In genomic region chr5:150257764-150258163, GRCm38 (mm10) we compare ENCODE assay signal across 12 mouse cellular contexts.
DNase-seq lines count a peak whose midpoint lies in the region; ATAC-seq and TF ChIP-seq lines count a peak whose summit lies in the region.
"Had no signal": no experiment of that assay in that cellular context is flagged by ENCODE, and none has a peak within 500 bp of the region (broad histone marks: within the 10 kb centered on the region; RNA-seq: fewer than 3 reads in every experiment).

No protein-coding gene starts in this region.

- WGBS in hindbrain, embryonic 14.5 days = 81% methylated on average over 7 of the region's 7 CpGs
- WGBS in hindbrain, embryonic 12.5 days = 86% methylated on average over 7 of the region's 7 CpGs
- 87% methylated on average over 7 of the region's 7 CpGs for WGBS in midbrain, embryonic 16.5 days
- WGBS in midbrain, embryonic 11.5 days = 80% methylated on average over 7 of the region's 7 CpGs
- WGBS in stomach, postnatal 0 days = 74% methylated on average over 7 of the region's 7 CpGs

- no peak for DNase-seq in hindbrain, embryonic 14.5 days (ENCODE audit: low spot score)
- DNase-seq in midbrain, embryonic 11.5 days (ENCODE audit: low spot score, missing footprints) = no peak
- DNase-seq in stomach, postnatal 0 days (ENCODE audit: low spot score) = no peak
- no peak for DNase-seq in layer of hippocampus, postnatal 14 days (ENCODE audit: low spot score in 2 of 2)
- DNase-seq: adrenal gland, adult 8-10 months; cerebellum, adult 9-11 months; gastrocnemius, postnatal 25 days; left cerebral cortex, postnatal 4 days; thymus, postnatal 14 days had no signal

- H3K9ac ChIP-seq in hindbrain, embryonic 14.5 days = no peak overlapping the region
- no peak overlapping the region for H3K9ac ChIP-seq in hindbrain, embryonic 12.5 days
- no peak overlapping the region for H3K9ac ChIP-seq in midbrain, embryonic 16.5 days (ENCODE audit: low read depth, low read length)
- no peak overlapping the region for H3K9ac ChIP-seq in midbrain, embryonic 11.5 days (ENCODE audit: low read length)
- no peak overlapping the region for H3K9ac ChIP-seq in stomach, postnatal 0 days (ENCODE audit: low read length)

- H3K9me3 ChIP-seq in hindbrain, embryonic 14.5 days (ENCODE audit: control insufficient read depth, low read length) = no peaks in the 10 kb centered on the region
- H3K9me3 ChIP-seq in hindbrain, embryonic 12.5 days (replicated peaks) = no peaks in the 10 kb centered on the region
- H3K9me3 ChIP-seq in midbrain, embryonic 16.5 days (replicated peaks; ENCODE audit: control insufficient read depth, low read length, poor library complexity, severe bottlenecking) = no peaks in the 10 kb centered on the region
- no peaks in the 10 kb centered on the region for H3K9me3 ChIP-seq in midbrain, embryonic 11.5 days (ENCODE audit: control insufficient read depth, low read length)
- no peaks in the 10 kb centered on the region for H3K9me3 ChIP-seq in stomach, postnatal 0 days (ENCODE audit: control insufficient read depth, low read length)

- no peak for TF ChIP-seq POLR2A in bone marrow macrophage, adult 2 months (IDR thresholded peaks at IDR 0.05; ENCODE audit: borderline replicate concordance, low read depth, low read length)

- no peak for TF ChIP-seq EP300 in stomach, postnatal 0 days (optimal IDR thresholded peaks at IDR 0.05)

- peak; percentile 44 for TF ChIP-seq CTCF in bone marrow macrophage, adult 2 months (IDR thresholded peaks at IDR 0.05; ENCODE audit: low read depth, low read length)
- TF ChIP-seq CTCF in stomach, postnatal 0 days (IDR thresholded peaks at IDR 0.05; ENCODE audit: low read depth) = peak; percentile 61

- peak overlapping the region; percentile 97; the same call in 1 of the 2 replicates for H3K27ac ChIP-seq in hindbrain, embryonic 14.5 days
- H3K27ac ChIP-seq in hindbrain, embryonic 12.5 days = no peak overlapping the region
- H3K27ac ChIP-seq in midbrain, embryonic 16.5 days (ENCODE audit: low read length) = no peak overlapping the region
- no peak overlapping the region for H3K27ac ChIP-seq in midbrain, embryonic 11.5 days (ENCODE audit: low read depth, low read length)
- no peak overlapping the region for H3K27ac ChIP-seq in bone marrow macrophage, adult 2 months (ENCODE audit: insufficient read depth, low read depth, low read length)
- no peak overlapping the region for H3K27ac ChIP-seq in stomach, postnatal 0 days (replicated peaks)

- H3K27me3 ChIP-seq in hindbrain, embryonic 14.5 days (ENCODE audit: control insufficient read depth, insufficient read depth, low read length) = no peaks in the 10 kb centered on the region
- no peaks in the 10 kb centered on the region for H3K27me3 ChIP-seq in hindbrain, embryonic 12.5 days
- no peaks in the 10 kb centered on the region for H3K27me3 ChIP-seq in midbrain, embryonic 16.5 days (ENCODE audit: control insufficient read depth, insufficient read depth, low read depth, low read length)
- H3K27me3 ChIP-seq in midbrain, embryonic 11.5 days (ENCODE audit: control insufficient read depth, insufficient read depth, low read length) = no peaks in the 10 kb centered on the region; the same call in 1 of the 2 replicates
- H3K27me3 ChIP-seq in stomach, postnatal 0 days (ENCODE audit: control insufficient read depth, insufficient read depth, low read length) = no peaks in the 10 kb centered on the region

- no peak for ATAC-seq in hindbrain, embryonic 14.5 days (ENCODE audit: low FRiP score)
- ATAC-seq in hindbrain, embryonic 12.5 days (ENCODE audit: low FRiP score) = no peak
- ATAC-seq in midbrain, embryonic 16.5 days = no peak
- ATAC-seq in midbrain, embryonic 11.5 days (ENCODE audit: low FRiP score) = no peak
- ATAC-seq in stomach, postnatal 0 days (ENCODE audit: low FRiP score, low TSS enrichment) = no peak

- peaks cover 19% of the 10 kb centered on the region for H3K4me1 ChIP-seq in hindbrain, embryonic 14.5 days (replicated peaks; ENCODE audit: control insufficient read depth, insufficient read depth, low read length)
- H3K4me1 ChIP-seq in hindbrain, embryonic 12.5 days = peaks cover 18% of the 10 kb centered on the region; the same call in 1 of the 2 replicates
- H3K4me1 ChIP-seq in midbrain, embryonic 16.5 days (ENCODE audit: control insufficient read depth, insufficient read depth, low read length) = peaks cover 17% of the 10 kb centered on the region
- H3K4me1 ChIP-seq in midbrain, embryonic 11.5 days (ENCODE audit: control insufficient read depth, insufficient read depth, low read length) = peaks cover 8% of the 10 kb centered on the region
- peaks cover 8% of the 10 kb centered on the region for H3K4me1 ChIP-seq in bone marrow macrophage, adult 2 months (ENCODE audit: control insufficient read depth, insufficient read depth, low read length)
- H3K4me1 ChIP-seq in stomach, postnatal 0 days (replicated peaks; ENCODE audit: control insufficient read depth, insufficient read depth) = 0 out of 2 replicates have a peak, but pooled peaks cover 4% of the 10 kb centered on the region

- no peak overlapping the region for H3K4me3 ChIP-seq in hindbrain, embryonic 14.5 days (replicated peaks; ENCODE audit: low read length)
- no peak overlapping the region for H3K4me3 ChIP-seq in hindbrain, embryonic 12.5 days
- H3K4me3 ChIP-seq in midbrain, embryonic 16.5 days (ENCODE audit: low read depth, low read length) = no peak overlapping the region
- H3K4me3 ChIP-seq in midbrain, embryonic 11.5 days (ENCODE audit: low read depth, low read length) = no peak overlapping the region
- no peak overlapping the region for H3K4me3 ChIP-seq in bone marrow macrophage, adult 2 months (ENCODE audit: insufficient read depth, low read length)
- H3K4me3 ChIP-seq in stomach, postnatal 0 days (ENCODE audit: low read depth, low read length) = no peak overlapping the region

- H3K36me3 ChIP-seq in hindbrain, embryonic 14.5 days (replicated peaks; ENCODE audit: control insufficient read depth, insufficient read depth) = no peaks in the 10 kb centered on the region
- H3K36me3 ChIP-seq in hindbrain, embryonic 12.5 days = no peaks in the 10 kb centered on the region
- no peaks in the 10 kb centered on the region for H3K36me3 ChIP-seq in midbrain, embryonic 16.5 days (ENCODE audit: control insufficient read depth, insufficient read depth, low read length)
- H3K36me3 ChIP-seq in midbrain, embryonic 11.5 days (ENCODE audit: control insufficient read depth, insufficient read depth, low read length) = no peaks in the 10 kb centered on the region
- no peaks in the 10 kb centered on the region for H3K36me3 ChIP-seq in stomach, postnatal 0 days (ENCODE audit: control insufficient read depth, insufficient read depth, low read length)

- peak overlapping the region; percentile 62; the same call in 1 of the 2 replicates for H3K4me2 ChIP-seq in hindbrain, embryonic 14.5 days (replicated peaks)
- no peak overlapping the region for H3K4me2 ChIP-seq in hindbrain, embryonic 12.5 days (replicated peaks)
- H3K4me2 ChIP-seq in midbrain, embryonic 16.5 days (ENCODE audit: low read length) = peak overlapping the region; percentile 76; the same call in 1 of the 2 replicates
- no peak overlapping the region for H3K4me2 ChIP-seq in midbrain, embryonic 11.5 days
- no peak overlapping the region for H3K4me2 ChIP-seq in stomach, postnatal 0 days (replicated peaks; ENCODE audit: low read depth)

Comparison
In these comparisons a context has a peak if more than half of its experiments do, and no peak if none do; other contexts are left out.
1. H3K4me2 ChIP-seq: peak in hindbrain, embryonic 14.5 days (single experiment) and midbrain, embryonic 16.5 days (single experiment); none in hindbrain, embryonic 12.5 days (single experiment), midbrain, embryonic 11.5 days (single experiment) and stomach, postnatal 0 days (single experiment).